Mouse (Mus musculus) spleen, adult 2 months (tissue): ENCODE measurements around the gene Cela2a.

Source experiments
- CTCF ChIP-seq: fragments of 200-500 bp; IDR thresholded peaks from 2 replicates; pipeline ENCODE4 v1.5.1; 2011; ENCODE audit warnings: mild to moderate bottlenecking, inconsistent platforms; ENCODE audit not compliant: insufficient read depth, insufficient read length, insufficient replicate concordance; ENCODE audit errors: extremely low read depth
- POLR2A ChIP-seq: fragments of 200-500 bp; IDR thresholded peaks from 2 replicates; pipeline ENCODE4 v1.6.1; 2011; ENCODE audit warnings: low read depth, low read length, inconsistent platforms

GRCm38 (mm10) chr4:141858501-141858900 lies 32.5 kb upstream of the Cela2a start:
- TF ChIP-seq CTCF (no peak), POLR2A (no peak)
